Mouse (Mus musculus) neural tube, embryonic 11.5 days (tissue): Measurements from ENCODE around the gene Spata18. TPM values are rescaled to one million over a fixed set of nuclear protein-coding genes. Genes with fewer than 3 reads are reported as not detected.

Experiments used
- ATAC-seq: fragments of 200-750 bp; cut with Nextera tagmentation; 2 replicates; pipeline ENCODE4 v1.8.0; 2017; ENCODE audit warnings: moderate number of reproducible peaks, mild to moderate bottlenecking, moderate TSS enrichment, moderate library complexity; ENCODE audit not compliant: insufficient read depth, low FRiP score, low TSS enrichment
- DNase-seq: peaks from one replicate; pipeline ENCODE4 v3.0.0-alpha.2; 2015; ENCODE audit warnings: low spot score
- H3K27ac ChIP-seq: fragments of 300-500 bp; sonication (generic); 2 replicates; pipeline ENCODE4 v1.5.1; 2014; ENCODE audit warnings: low read depth, mild to moderate bottlenecking, low read length
- H3K27me3 ChIP-seq: fragments of 300-500 bp; sonication (generic); 2 replicates; pipeline ENCODE4 v1.6.1; 2014; ENCODE audit warnings: mild to moderate bottlenecking, low read length, mixed read lengths; ENCODE audit not compliant: control insufficient read depth, insufficient read depth
- H3K36me3 ChIP-seq: fragments of 300-500 bp; sonication (generic); 2 replicates; pipeline ENCODE4 v1.6.1; 2014; ENCODE audit warnings: mild to moderate bottlenecking, low read length, moderate library complexity, mixed read lengths; ENCODE audit not compliant: control insufficient read depth, insufficient read depth
- H3K4me1 ChIP-seq: fragments of 300-500 bp; sonication (generic); 2 replicates; pipeline ENCODE4 v1.6.1; 2014; ENCODE audit warnings: low read length, mixed read lengths; ENCODE audit not compliant: control insufficient read depth, insufficient read depth
- H3K4me2 ChIP-seq: fragments of 300-500 bp; sonication (generic); 2 replicates; pipeline ENCODE4 v1.6.1; 2014; ENCODE audit warnings: low read depth, mild to moderate bottlenecking, moderate library complexity
- H3K4me3 ChIP-seq: fragments of 300-500 bp; sonication (generic); 2 replicates; pipeline ENCODE4 v1.5.1; 2014; ENCODE audit warnings: low read depth, low read length
- H3K9ac ChIP-seq: fragments of 300-500 bp; sonication (generic); 2 replicates; pipeline ENCODE4 v1.6.1; 2014; ENCODE audit warnings: mild to moderate bottlenecking, low read length
- H3K9me3 ChIP-seq: fragments of 300-500 bp; sonication (generic); 2 replicates; pipeline ENCODE4 v1.6.1; 2016; ENCODE audit warnings: low read length; ENCODE audit not compliant: control insufficient read depth
- whole genome bisulfite sequencing: fragments of 180-500 bp; shearing (Covaris S2); extraction: QIAGEN DNeasy Blood & Tissue Kit; methylation state at CpG from one replicate; pipeline ENCODE4 v1.1.7; 2014; 5-methylcytosine and 5-hydroxymethylcytosine counted together
- polyA plus RNA-seq: library from polyadenylated mRNA; unstranded; fragments of >200 nt; fragmentation: Nextera tagmentation; extraction: Ambion mirVana; gene quantifications from 2 replicates; pipeline ENCODE4 v1.2.1, GENCODE M21; 2014

Spata18 gene
- polyA plus RNA-seq, 1 experiment from 2014 or later: 0.19 TPM

GRCm38 (mm10) chr5:73626842-73627241, 24.3 kb upstream of the Spata18 start:
- no peak overlapping the region for H3K27ac ChIP-seq
- H3K9ac ChIP-seq: no peak overlapping the region
- no peaks in the 10 kb centered on the region for H3K4me1 ChIP-seq
- no peaks in the 10 kb centered on the region for H3K9me3 ChIP-seq
- H3K4me2 ChIP-seq: no peak overlapping the region
- 87% methylated on average over 7 of the region's 7 CpGs for WGBS
- no peak overlapping the region for H3K4me3 ChIP-seq
- no peaks in the 10 kb centered on the region for H3K27me3 ChIP-seq
- DNase-seq (no peak), ATAC-seq (no peak)
- H3K36me3 ChIP-seq: no peaks in the 10 kb centered on the region

DNA sequence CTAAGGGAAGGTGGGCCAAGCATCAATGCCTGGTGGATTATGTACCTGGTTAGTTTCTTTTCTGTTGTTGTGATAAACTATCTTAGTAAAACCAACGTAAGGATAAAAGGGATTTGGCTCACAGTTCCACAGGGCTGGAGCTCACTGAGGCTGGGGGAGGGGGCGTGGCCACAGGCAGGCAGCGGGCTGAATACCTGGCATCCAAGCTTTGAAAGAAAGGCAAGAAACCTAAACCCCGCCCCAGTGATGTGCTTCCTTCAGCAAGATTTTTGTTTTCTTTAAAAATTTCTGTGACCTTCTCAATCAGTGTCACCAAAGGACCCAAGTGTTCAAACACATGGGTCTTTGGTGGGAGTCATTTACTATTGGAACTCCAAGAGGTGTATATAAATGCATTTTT, 23.6 kb upstream of the Spata18 start:
- Histone ChIP-seq H3K27ac (no peak overlapping the region), H3K4me2 (no peak overlapping the region), H3K9ac (no peak overlapping the region), H3K4me1 (no peaks in the 10 kb centered on the region), H3K9me3 (no peaks in the 10 kb centered on the region), H3K4me3 (no peak overlapping the region), H3K36me3 (no peaks in the 10 kb centered on the region), H3K27me3 (no peaks in the 10 kb centered on the region)
- DNase-seq (no peak), ATAC-seq (no peak)
- 56% methylated on average over 4 of the region's 4 CpGs for WGBS

- no peak for ATAC-seq
- whole genome bisulfite sequencing: 73% methylated on average over 15 of the region's 15 CpGs
These were observed 23.2 kb upstream of the Spata18 start for GRCm38 (mm10) chr5:73627991-73628390.

GRCm38 (mm10) chr5:73630141-73630540, 21.0 kb upstream of the Spata18 start:
- H3K9me3 ChIP-seq: 0 out of 2 replicates have a peak, but pooled peaks cover 2% of the 10 kb centered on the region
- H3K27me3 ChIP-seq: no peaks in the 10 kb centered on the region
- 92% methylated on average over 5 of the region's 5 CpGs for WGBS
- no peak overlapping the region for H3K4me2 ChIP-seq
- H3K4me3 ChIP-seq: no peak overlapping the region
- ATAC-seq: no peak
- H3K36me3 ChIP-seq: peaks cover 5% of the 10 kb centered on the region
- no peak for DNase-seq
- H3K27ac ChIP-seq: no peak overlapping the region
- no peaks in the 10 kb centered on the region for H3K4me1 ChIP-seq
- H3K9ac ChIP-seq: no peak overlapping the region

More at GRCm38 (mm10) chr5:73627991-73628390, 23.2 kb upstream of the Spata18 start:
- no peaks in the 10 kb centered on the region for H3K9me3 ChIP-seq
- H3K27ac ChIP-seq: no peak overlapping the region
- no peak overlapping the region for H3K9ac ChIP-seq
- no peaks in the 10 kb centered on the region for H3K27me3 ChIP-seq
- H3K4me2 ChIP-seq: no peak overlapping the region
- H3K4me3 ChIP-seq: no peak overlapping the region
- H3K4me1 ChIP-seq: no peaks in the 10 kb centered on the region
- DNase-seq: no peak
- H3K36me3 ChIP-seq: no peaks in the 10 kb centered on the region

GRCm38 (mm10) chr5:73631001-73631558, 20.1 kb upstream of the Spata18 start:
- no peak for ATAC-seq
- Histone ChIP-seq H3K9me3 (0 out of 2 replicates have a peak, but pooled peaks cover 2% of the 10 kb centered on the region), H3K4me2 (no peak overlapping the region), H3K9ac (no peak overlapping the region), H3K4me1 (no peaks in the 10 kb centered on the region), H3K4me3 (no peak overlapping the region), H3K36me3 (peaks cover 8% of the 10 kb centered on the region), H3K27me3 (no peaks in the 10 kb centered on the region), H3K27ac (no peak overlapping the region)
- WGBS: 59% methylated on average over 10 of the region's 10 CpGs
- no peak for DNase-seq

- Histone ChIP-seq H3K4me3 (no peak within 1 kb of the TSS), H3K36me3 (peaks cover 8% of the 10 kb centered on the region), H3K9ac (no peak within 1 kb of the TSS), H3K27me3 (no peaks in the 10 kb centered on the region), H3K27ac (no peak within 1 kb of the TSS), H3K9me3 (0 out of 2 replicates have a peak, but pooled peaks cover 2% of the 10 kb centered on the region), H3K4me1 (no peaks in the 10 kb centered on the region), H3K4me2 (no peak within 1 kb of the TSS)
- ATAC-seq (no peak), DNase-seq (no peak)
- WGBS: 80% methylated on average over 8 of the region's 8 CpGs
These were observed 18.9 kb upstream of the Spata18 start, which contains the start of gene Lrrc66 for GRCm38 (mm10) chr5:73632291-73632690. Lrrc66 (minus strand) TSS chr5:73632526.

GRCm38 (mm10) chr5:73633141-73633540, 18.0 kb upstream of the Spata18 start:
- H3K4me3 ChIP-seq: no peak overlapping the region
- no peak overlapping the region for H3K9ac ChIP-seq
- no peak overlapping the region for H3K4me2 ChIP-seq
- no peaks in the 10 kb centered on the region for H3K4me1 ChIP-seq
- DNase-seq (peak; percentile 79), ATAC-seq (no peak)
- H3K27me3 ChIP-seq: no peaks in the 10 kb centered on the region
- H3K27ac ChIP-seq: no peak overlapping the region
- peaks cover 8% of the 10 kb centered on the region for H3K36me3 ChIP-seq
- 0 out of 2 replicates have a peak, but pooled peaks cover 2% of the 10 kb centered on the region for H3K9me3 ChIP-seq
- WGBS: 61% methylated on average over 8 of the region's 8 CpGs

GRCm38 (mm10) chr5:73637337-73638107, 13.7 kb upstream of the Spata18 start:
- DNase-seq: no peak
- Histone ChIP-seq H3K27me3 (no peaks in the 10 kb centered on the region), H3K9me3 (0 out of 2 replicates have a peak, but pooled peaks cover 2% of the 10 kb centered on the region), H3K4me1 (no peaks in the 10 kb centered on the region), H3K27ac (no peak overlapping the region), H3K4me2 (no peak overlapping the region), H3K36me3 (peaks cover 8% of the 10 kb centered on the region), H3K4me3 (no peak overlapping the region), H3K9ac (no peak overlapping the region)
- ATAC-seq: no peak
- WGBS: 48% methylated on average over 8 of the region's 8 CpGs

DNA sequence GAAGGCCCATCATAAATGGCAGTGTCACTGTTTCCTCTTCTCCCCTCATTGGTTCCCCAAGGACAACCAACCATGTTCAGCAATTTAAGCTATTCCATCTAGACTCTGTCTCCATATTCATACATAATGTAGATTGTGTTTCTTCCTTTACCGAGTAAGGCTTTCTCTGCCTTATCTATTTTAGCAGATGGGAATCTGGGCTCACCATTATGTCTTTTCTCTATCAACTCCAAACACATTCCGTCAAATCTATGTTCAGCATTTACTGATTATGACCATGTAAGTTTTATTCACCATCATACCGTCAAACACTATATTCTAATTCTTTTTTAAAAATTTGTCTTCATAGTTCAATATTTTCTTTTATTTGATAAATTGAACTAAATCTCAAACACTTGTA, 10.1 kb upstream of the Spata18 start:
- ATAC-seq (no peak), DNase-seq (no peak)
- Histone ChIP-seq H3K4me2 (no peak overlapping the region), H3K9me3 (no peaks in the 10 kb centered on the region), H3K27ac (no peak overlapping the region), H3K27me3 (no peaks in the 10 kb centered on the region), H3K36me3 (no peaks in the 10 kb centered on the region), H3K4me3 (no peak overlapping the region), H3K4me1 (no peaks in the 10 kb centered on the region), H3K9ac (no peak overlapping the region)
- WGBS: 91% methylated on average over 3 of the region's 3 CpGs
